Mouse (Mus musculus) intestine, embryonic 14.5 days (tissue): Measurements from ENCODE around the gene Tmco4. TPM values are rescaled to one million over a fixed set of nuclear protein-coding genes. Genes with fewer than 3 reads are reported as not detected.
A peak's percentile ranks its signal among the peaks of the same experiment; 100 is the strongest.

Source experiments
- ATAC-seq: fragments of 200-750 bp; cut with Nextera tagmentation; replicated peaks from 2 replicates; pipeline ENCODE4 v1.8.0; 2017; ENCODE audit warnings: low read depth, moderate number of reproducible peaks, moderate TSS enrichment, moderate library complexity; ENCODE audit not compliant: low FRiP score, low TSS enrichment
- DNase-seq: peaks from one replicate; pipeline ENCODE4 v3.0.0-alpha.2; 2018; ENCODE audit warnings: low spot score
- H3K27ac ChIP-seq: fragments of 300-500 bp; sonication (generic); 2 replicates; pipeline ENCODE4 v1.5.1; 2014; ENCODE audit warnings: low read depth, mild to moderate bottlenecking, control low read depth
- H3K27me3 ChIP-seq: fragments of 300-500 bp; sonication (generic); replicated peaks from 2 replicates; pipeline ENCODE4 v1.6.1; 2014; ENCODE audit warnings: low read length, control low read depth; ENCODE audit not compliant: control insufficient read depth, insufficient read depth
- H3K36me3 ChIP-seq: fragments of 300-500 bp; sonication (generic); 2 replicates; pipeline ENCODE4 v1.6.1; 2014; ENCODE audit warnings: low read length, control low read depth; ENCODE audit not compliant: control insufficient read depth, insufficient read depth
- H3K4me1 ChIP-seq: fragments of 300-500 bp; sonication (generic); replicated peaks from 2 replicates; pipeline ENCODE4 v1.6.1; 2014; ENCODE audit warnings: low read length, control low read depth, mixed read lengths; ENCODE audit not compliant: control insufficient read depth, insufficient read depth
- H3K4me2 ChIP-seq: fragments of 300-500 bp; sonication (generic); 2 replicates; pipeline ENCODE4 v1.6.1; 2014; ENCODE audit warnings: low read length
- H3K4me3 ChIP-seq: fragments of 300-500 bp; sonication (generic); 2 replicates; pipeline ENCODE4 v1.5.1; 2014; ENCODE audit warnings: low read depth, low read length, control low read depth, mixed read lengths
- H3K9ac ChIP-seq: fragments of 300-500 bp; sonication (generic); 2 replicates; pipeline ENCODE4 v1.6.1; 2014; ENCODE audit warnings: mild to moderate bottlenecking, low read length
- H3K9me3 ChIP-seq: fragments of 300-500 bp; sonication (generic); 2 replicates; pipeline ENCODE4 v1.6.1; 2016; ENCODE audit warnings: low read length, control low read depth; ENCODE audit not compliant: control insufficient read depth
- WGBS: fragments of 180-500 bp; shearing (Covaris S2); extraction: QIAGEN DNeasy Blood & Tissue Kit; methylation state at CpG from one replicate; pipeline ENCODE4 v1.1.7; 2014; 5-methylcytosine and 5-hydroxymethylcytosine counted together
- polyA plus RNA-seq: library from polyadenylated mRNA; unstranded; fragments of >200 nt; fragmentation: Nextera tagmentation; extraction: Ambion mirVana; gene quantifications from 2 replicates; pipeline ENCODE4 v1.2.1, GENCODE M21; 2014

Gene Tmco4
- polyA plus RNA-seq, 1 experiment from 2014 or later: 10.0 TPM

DNA sequence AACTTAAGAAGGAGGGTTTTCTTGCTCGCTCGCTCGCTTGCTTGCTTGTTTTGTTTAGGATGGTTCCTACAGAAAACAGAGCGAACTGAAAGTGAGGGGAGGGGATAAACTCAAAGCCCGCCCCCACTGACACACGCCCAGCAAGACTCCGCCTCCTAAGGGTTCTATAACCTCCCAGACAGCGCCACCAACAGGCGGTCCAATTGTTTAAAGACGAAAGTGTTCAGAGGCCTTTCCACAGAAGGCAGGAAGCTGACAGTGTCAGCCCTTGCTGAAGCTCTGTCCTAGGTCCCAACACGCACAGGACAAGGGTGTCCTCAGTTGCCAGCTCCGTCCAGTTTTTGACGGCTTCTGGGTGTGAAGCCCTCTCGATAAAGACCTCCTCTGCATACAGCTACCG is 29.0 kb upstream of the Tmco4 start:
- H3K4me2 ChIP-seq: peak overlapping the region; percentile 33; the same call in 1 of the 2 replicates
- H3K36me3 ChIP-seq: no peaks in the 10 kb centered on the region
- peak; percentile 80 for DNase-seq
- no peak overlapping the region for H3K9ac ChIP-seq
- no peaks in the 10 kb centered on the region for H3K27me3 ChIP-seq
- H3K4me3 ChIP-seq: peak overlapping the region; percentile 21
- no peak for ATAC-seq
- H3K9me3 ChIP-seq: no peaks in the 10 kb centered on the region
- 26% methylated on average over 15 of the region's 15 CpGs for WGBS
- no peak overlapping the region for H3K27ac ChIP-seq
- no peaks in the 10 kb centered on the region; the same call in 1 of the 2 replicates for H3K4me1 ChIP-seq

DNA sequence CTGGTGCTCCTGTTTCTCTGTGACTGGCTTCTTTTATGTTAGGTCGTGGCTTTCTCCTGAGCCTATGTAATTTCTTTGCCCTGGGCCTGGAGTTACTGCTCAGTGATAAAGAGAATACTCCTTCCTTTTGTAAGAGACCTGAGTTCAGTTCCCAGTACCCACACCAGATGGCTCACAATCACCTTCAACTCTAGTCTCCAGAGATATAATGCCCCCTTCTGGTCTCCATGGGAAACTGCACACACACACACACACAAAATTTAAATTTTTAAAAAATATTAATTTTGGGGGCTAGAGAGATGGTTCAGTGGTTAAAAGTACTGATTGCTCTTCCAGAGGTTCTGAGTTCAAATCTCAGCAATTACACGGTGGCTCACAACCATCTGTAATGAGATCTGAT is 24.4 kb upstream of the Tmco4 start:
- Histone ChIP-seq H3K27me3 (no peaks in the 10 kb centered on the region), H3K4me3 (no peak overlapping the region), H3K36me3 (no peaks in the 10 kb centered on the region), H3K27ac (no peak overlapping the region), H3K9me3 (0 out of 2 replicates have a peak, but pooled peaks cover 4% of the 10 kb centered on the region), H3K4me1 (no peaks in the 10 kb centered on the region), H3K4me2 (no peak overlapping the region), H3K9ac (no peak overlapping the region)
- ATAC-seq (no peak), DNase-seq (no peak)
- 89% methylated on average over 2 of the region's 2 CpGs for WGBS

DNA sequence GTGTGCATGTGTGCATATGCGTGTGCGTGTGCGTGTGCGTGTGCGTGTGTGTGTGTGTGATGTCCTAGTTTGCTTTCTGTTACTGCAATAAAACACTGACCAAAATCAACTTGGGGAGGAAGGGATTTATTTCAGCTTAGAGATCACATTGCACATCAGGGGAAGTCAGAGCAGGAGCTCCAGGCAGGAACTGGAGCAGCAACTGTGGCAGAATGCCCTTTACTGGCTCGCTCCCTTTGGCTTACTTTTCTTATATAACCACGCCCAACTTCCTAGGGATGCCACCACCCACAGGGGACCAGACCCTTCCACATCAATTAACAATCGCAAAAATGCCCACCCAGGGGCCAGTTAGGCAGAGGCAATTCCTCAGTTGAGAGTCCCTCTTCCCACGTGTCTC is 14.1 kb upstream of the Tmco4 start:
- no peak for DNase-seq
- 86% methylated on average over 9 of the region's 9 CpGs for WGBS
- Histone ChIP-seq H3K27ac (no peak overlapping the region), H3K4me2 (no peak overlapping the region), H3K27me3 (no peaks in the 10 kb centered on the region), H3K4me3 (no peak overlapping the region), H3K4me1 (no peaks in the 10 kb centered on the region), H3K36me3 (no peaks in the 10 kb centered on the region), H3K9ac (no peak overlapping the region), H3K9me3 (no peaks in the 10 kb centered on the region)
- ATAC-seq: no peak

DNA sequence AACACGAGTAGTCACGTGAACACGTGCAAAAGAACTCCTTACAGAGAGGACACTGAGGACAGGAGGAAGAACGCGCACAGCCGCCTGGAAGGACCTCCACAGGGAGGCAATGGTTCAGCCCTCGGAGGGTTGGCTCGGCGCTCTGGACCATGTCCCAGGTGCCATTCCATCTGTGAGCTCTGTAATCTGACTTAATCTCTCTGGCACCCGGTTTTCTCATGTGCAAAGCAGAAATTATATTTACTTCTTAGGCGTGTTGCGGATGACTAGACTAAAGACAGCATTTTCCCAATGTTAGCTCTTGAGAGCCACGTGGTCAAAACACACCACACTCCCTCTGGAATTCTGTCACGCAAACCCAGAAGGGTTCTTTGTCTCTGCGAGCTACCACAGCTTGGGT is 13.6 kb upstream of the Tmco4 start:
- H3K4me2 ChIP-seq: no peak overlapping the region
- no peak overlapping the region for H3K27ac ChIP-seq
- WGBS: 86% methylated on average over 15 of the region's 15 CpGs

DNA sequence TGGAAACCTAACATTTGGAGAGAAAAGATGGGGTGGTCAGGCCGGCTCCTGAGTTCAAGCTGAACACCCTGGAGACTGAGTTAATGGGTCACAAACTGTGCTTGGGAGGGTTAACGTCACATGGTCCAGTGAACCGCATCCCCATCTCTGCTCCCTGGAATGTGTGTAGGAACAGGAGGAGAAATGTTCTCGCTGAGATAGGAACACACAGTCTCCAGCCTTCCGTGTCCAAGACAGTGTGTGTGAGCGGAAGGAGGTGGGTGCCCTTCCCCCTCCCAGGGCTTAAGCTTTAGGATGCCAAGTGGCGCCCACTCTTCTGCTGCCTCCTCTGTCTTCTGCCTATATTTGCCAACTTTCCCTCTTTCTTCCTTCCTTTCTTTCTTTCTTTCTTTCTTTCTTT is 12.8 kb upstream of the Tmco4 start:
- Histone ChIP-seq H3K9me3 (no peaks in the 10 kb centered on the region), H3K4me3 (no peak overlapping the region), H3K4me1 (no peaks in the 10 kb centered on the region), H3K36me3 (no peaks in the 10 kb centered on the region), H3K27ac (no peak overlapping the region), H3K27me3 (no peaks in the 10 kb centered on the region), H3K4me2 (no peak overlapping the region), H3K9ac (no peak overlapping the region)
- ATAC-seq (no peak), DNase-seq (no peak)
- 79% methylated on average over 7 of the region's 7 CpGs for WGBS

More for the DNA sequence above, 13.6 kb upstream of the Tmco4 start:
- no peaks in the 10 kb centered on the region for H3K9me3 ChIP-seq
- H3K9ac ChIP-seq: no peak overlapping the region
- H3K4me1 ChIP-seq: no peaks in the 10 kb centered on the region
- no peaks in the 10 kb centered on the region for H3K27me3 ChIP-seq
- H3K4me3 ChIP-seq: no peak overlapping the region
- H3K36me3 ChIP-seq: no peaks in the 10 kb centered on the region
- no peak for ATAC-seq
- DNase-seq: no peak

DNA sequence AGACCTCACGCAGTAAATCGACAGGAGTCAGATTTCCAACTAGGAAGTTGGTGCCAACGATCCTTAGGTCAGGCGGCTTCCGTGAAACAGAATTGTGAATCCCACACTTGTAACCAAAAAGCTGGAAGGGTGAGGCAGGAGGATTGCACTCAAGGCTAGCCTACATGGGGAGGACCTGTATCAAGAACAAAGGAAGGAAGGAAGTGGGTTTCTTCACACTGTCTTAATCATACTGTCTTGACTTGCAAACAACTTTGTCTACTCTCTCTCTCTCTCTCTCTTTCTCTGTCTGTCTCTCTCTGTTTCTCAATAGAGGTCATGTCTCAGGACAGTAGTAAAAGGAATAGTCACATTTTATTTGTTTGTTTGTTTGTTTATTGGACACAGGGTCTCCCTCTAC is 10.0 kb upstream of the Tmco4 start:
- DNase-seq: no peak
- WGBS: 83% methylated on average over 5 of the region's 5 CpGs
- Histone ChIP-seq H3K4me1 (no peaks in the 10 kb centered on the region), H3K9ac (no peak overlapping the region), H3K9me3 (no peaks in the 10 kb centered on the region), H3K27me3 (no peaks in the 10 kb centered on the region), H3K4me3 (no peak overlapping the region), H3K27ac (no peak overlapping the region), H3K4me2 (no peak overlapping the region), H3K36me3 (no peaks in the 10 kb centered on the region)
- ATAC-seq: no peak

DNA sequence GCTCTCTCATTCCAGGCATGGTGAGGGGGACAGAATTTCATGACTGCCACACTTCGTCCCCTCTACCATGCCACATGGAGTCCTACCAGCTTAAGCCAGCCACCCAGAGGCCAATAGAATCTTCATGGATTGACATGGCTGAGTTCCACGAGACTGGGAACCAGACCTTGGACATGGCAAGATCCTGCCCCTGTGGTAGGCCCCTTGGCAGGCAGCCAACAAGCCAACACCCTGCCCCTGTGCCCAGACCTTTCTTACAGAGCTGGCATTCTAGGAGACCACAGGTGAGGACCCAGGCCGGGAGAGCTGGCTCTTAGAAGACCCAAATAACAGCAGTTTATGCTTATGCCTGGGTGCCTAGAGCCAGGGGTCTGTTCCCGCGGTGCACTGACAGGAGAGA is 6.8 kb upstream of the Tmco4 start:
- ATAC-seq: no peak
- no peak for DNase-seq
- Histone ChIP-seq H3K4me3 (no peak overlapping the region), H3K9ac (no peak overlapping the region), H3K36me3 (no peaks in the 10 kb centered on the region), H3K4me1 (0 out of 2 replicates have a peak, but pooled peaks cover 2% of the 10 kb centered on the region), H3K27ac (no peak overlapping the region), H3K9me3 (no peaks in the 10 kb centered on the region), H3K27me3 (no peaks in the 10 kb centered on the region), H3K4me2 (no peak overlapping the region)
- WGBS: 64% methylated on average over 5 of the region's 5 CpGs

DNA sequence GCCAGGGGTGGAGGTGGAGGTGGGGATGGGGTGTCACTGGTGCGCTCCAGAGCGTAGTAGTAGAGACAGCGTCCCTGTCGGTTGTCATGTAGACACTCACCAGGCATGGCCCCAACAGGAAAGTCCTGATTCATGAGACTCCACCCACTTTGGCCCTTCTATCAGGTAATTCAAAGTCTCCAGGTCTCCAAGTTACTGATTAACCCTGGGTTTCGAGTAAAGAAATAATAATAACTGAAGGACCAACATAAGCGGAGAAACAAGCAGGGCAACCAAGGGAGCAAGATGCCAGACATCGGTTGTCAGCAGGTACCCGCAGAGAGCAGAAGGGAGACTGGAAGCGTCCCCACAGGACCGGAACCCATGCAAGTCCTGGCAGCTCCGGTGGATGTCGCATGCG is 5.8 kb upstream of the Tmco4 start, which contains the start of gene Rnf186:
Gene Rnf186, plus strand, starts transcription at position 247 of the 400 bp plus-strand sequence.
- ATAC-seq (peak; percentile 79), DNase-seq (peak; percentile 67)
- H3K27me3 ChIP-seq: no peaks in the 10 kb centered on the region
- H3K4me2 ChIP-seq: peak within 1 kb of the TSS; percentile 41
- peak within 1 kb of the TSS; percentile 40; the same call in 1 of the 2 replicates for H3K27ac ChIP-seq
- peaks cover 7% of the 10 kb centered on the region for H3K4me1 ChIP-seq
- H3K36me3 ChIP-seq: no peaks in the 10 kb centered on the region
- H3K9ac ChIP-seq: peak within 1 kb of the TSS; percentile 25; the same call in 1 of the 2 replicates
- H3K4me3 ChIP-seq: peak within 1 kb of the TSS; percentile 33
- WGBS: 66% methylated on average over 13 of the region's 13 CpGs
- H3K9me3 ChIP-seq: no peaks in the 10 kb centered on the region

DNA sequence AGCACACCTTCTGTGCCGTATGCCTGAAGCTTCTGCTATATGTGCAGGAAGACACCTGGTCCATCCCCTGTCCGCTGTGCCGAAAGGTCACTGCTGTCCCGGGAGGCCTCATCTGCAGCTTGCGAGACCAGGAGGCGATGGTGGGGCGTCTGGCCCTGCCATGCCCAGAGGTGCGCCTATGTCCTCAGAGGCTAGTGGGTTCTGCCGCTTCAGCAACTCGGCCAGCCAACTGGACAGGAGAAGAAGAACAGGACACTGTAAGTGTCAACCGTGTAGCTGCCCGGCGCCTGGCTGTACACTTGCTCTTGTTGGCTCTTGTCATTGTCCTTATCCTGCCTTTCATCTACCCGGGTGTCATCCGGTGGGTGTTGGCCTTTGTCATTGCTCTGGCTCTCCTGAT is 5.2 kb upstream of the Tmco4 start:
- H3K9me3 ChIP-seq: no peaks in the 10 kb centered on the region
- peak overlapping the region; percentile 41 for H3K4me2 ChIP-seq
- WGBS: 68% methylated on average over 15 of the region's 15 CpGs
- DNase-seq (no peak), ATAC-seq (no peak)
- H3K27me3 ChIP-seq: no peaks in the 10 kb centered on the region
- H3K27ac ChIP-seq: peak overlapping the region; percentile 40; the same call in 1 of the 2 replicates
- H3K9ac ChIP-seq: peak overlapping the region; percentile 25; the same call in 1 of the 2 replicates
- peaks cover 12% of the 10 kb centered on the region for H3K4me1 ChIP-seq
- peak overlapping the region; percentile 33 for H3K4me3 ChIP-seq
- H3K36me3 ChIP-seq: no peaks in the 10 kb centered on the region
